Mouse (Mus musculus) brain, embryonic 14.5 days (tissue): ENCODE data around the gene Thrb. TPM values are rescaled to one million over a fixed set of nuclear protein-coding genes. Genes with fewer than 3 reads are reported as not detected.

Experiments
- DNase-seq: peaks from one replicate; pipeline ENCODE4 v3.0.0-alpha.2; 2011; ENCODE audit warnings: low read depth
- CTCF ChIP-seq: fragments of 200-500 bp; IDR thresholded peaks from 2 replicates; pipeline ENCODE4 v1.5.1; 2012; ENCODE audit warnings: inconsistent platforms, mild to moderate bottlenecking, moderate library complexity, borderline replicate concordance; ENCODE audit not compliant: insufficient read depth, insufficient read length; ENCODE audit errors: extremely low read depth
- POLR2A ChIP-seq: fragments of 200-500 bp; IDR thresholded peaks from 2 replicates; pipeline ENCODE4 v1.6.1; 2012; ENCODE audit warnings: mild to moderate bottlenecking, inconsistent platforms, borderline replicate concordance; ENCODE audit not compliant: poor library complexity, insufficient read depth, insufficient read length, severe bottlenecking; ENCODE audit errors: extremely low read depth
- polyA plus RNA-seq: library from polyadenylated mRNA; depleted of rRNA; stranded (reverse); fragments of >200 nt; gene quantifications from 2 replicates; pipeline ENCODE4 v1.2.3, GENCODE M21; 2012

The Thrb gene
- polyA plus RNA-seq, 1 experiment, result 1.0 TPM

GRCm38 (mm10) chr14:17675214-17675613, 15.2 kb downstream of the Thrb start:
- no peak for DNase-seq
- TF ChIP-seq POLR2A (no peak), CTCF (no peak)

DNA sequence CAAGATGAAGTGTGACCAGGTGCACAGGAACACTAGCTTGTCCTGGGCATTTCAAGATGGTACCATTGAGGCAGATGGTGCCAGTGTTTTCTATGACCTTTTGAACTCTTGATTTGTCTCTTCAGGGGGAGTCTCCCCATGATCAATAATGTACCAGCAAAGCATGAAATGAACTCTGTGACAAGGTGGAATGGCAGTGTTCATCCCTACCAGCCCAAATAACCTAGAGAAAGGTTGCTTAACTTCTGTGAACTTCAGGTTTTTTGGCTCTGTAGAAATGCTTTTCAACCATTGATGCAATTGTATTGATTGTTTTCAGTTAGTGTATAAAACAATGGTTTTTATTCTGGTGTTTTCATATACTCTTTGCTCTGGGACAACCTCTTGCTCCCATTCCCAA, 21.4 kb downstream of the Thrb start:
- no peak for TF ChIP-seq CTCF
- no peak for TF ChIP-seq POLR2A
- no peak for DNase-seq

DNA sequence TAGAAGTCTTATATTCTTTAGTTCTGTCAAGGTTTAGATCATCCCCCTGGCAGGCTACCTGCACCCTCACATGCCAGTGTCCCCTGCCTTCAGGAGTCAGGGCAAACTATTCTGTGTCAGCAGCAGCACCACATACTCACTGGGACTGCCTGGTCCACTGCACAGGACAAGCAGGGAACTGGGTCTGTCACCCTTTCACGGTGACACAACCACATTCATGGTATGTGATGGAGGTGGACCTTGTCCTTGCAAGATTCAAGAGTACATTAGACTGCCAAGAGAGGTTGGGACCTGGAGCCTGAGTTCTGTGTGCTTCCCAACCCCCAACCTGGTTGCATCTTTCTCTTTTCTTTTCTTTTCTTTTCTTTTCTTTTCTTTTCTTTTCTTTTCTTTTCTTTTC, 24.8 kb downstream of the Thrb start:
- DNase-seq, result no peak
- TF ChIP-seq CTCF (no peak), POLR2A (no peak)

DNA sequence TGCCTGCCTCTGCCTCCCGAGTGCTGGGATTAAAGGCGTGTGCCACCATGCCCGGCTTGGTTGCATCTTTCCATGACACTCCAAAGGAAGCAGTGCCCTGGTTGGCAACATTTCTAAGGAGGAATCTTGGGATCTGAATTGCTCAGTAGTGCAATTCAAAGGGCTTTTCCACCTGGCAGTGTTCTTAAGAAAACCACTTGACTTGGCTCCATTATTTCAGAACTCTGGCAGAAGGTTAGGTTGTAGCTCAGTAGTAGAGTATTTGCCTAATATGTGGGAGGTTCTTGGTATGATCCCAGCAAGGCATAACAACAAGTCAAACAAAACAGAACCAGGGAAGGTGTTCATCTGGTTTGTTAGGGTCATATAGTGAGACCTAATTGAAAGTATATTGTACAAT, 25.4 kb downstream of the Thrb start:
- DNase-seq, result no peak
- TF ChIP-seq CTCF (no peak), POLR2A (no peak)

DNA sequence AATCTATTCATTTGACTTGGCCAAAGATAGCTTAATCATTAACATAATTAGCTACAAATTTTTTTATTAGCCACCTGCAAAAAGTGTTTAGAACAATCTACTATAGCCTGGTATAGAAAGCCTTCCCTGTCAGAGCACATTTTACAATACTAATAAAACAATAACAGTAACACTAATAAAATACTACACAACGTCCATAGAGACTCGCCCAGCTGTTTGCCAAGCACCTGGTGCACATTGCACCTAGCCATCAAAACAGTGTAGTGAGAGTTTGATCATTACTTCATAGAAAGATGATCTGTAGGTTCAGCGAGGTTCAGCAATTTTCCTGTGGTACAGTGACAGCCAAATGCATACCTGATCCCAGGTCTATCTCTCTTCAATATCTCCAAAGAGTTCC, 26.9 kb downstream of the Thrb start:
- no peak for TF ChIP-seq CTCF
- TF ChIP-seq POLR2A, result no peak

DNA sequence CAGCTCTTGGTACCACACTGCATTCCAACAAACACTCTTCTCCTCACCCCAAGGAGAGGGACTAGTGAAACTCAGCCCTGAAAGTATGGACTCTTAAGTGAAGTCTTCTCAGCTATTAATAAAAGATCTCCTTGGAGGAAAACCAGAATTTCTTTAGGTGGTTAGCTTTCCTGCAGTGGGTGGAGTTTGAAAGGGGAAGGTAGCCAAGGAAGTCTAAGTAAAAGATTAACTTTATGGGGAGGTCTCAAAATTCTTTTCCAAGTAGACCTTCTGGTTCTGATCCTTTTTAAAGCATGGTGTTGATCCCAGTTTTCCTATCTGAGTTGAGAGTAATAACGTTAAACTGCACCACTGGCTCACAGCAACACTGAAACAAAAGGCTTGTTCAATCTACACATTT, 31.2 kb downstream of the Thrb start:
- TF ChIP-seq POLR2A (no peak), CTCF (no peak)
- DNase-seq, result no peak

More for the DNA sequence above, 26.9 kb downstream of the Thrb start:
- DNase-seq, result no peak

- no peak for DNase-seq
Measured at GRCm38 (mm10) chr14:17695526-17695925, 35.5 kb downstream of the Thrb start.

GRCm38 (mm10) chr14:17697920-17698632, 38.0 kb downstream of the Thrb start:
- TF ChIP-seq POLR2A (no peak), CTCF (no peak)
- DNase-seq, result no peak

More at GRCm38 (mm10) chr14:17695526-17695925, 35.5 kb downstream of the Thrb start:
- TF ChIP-seq POLR2A (no peak), CTCF (no peak)

GRCm38 (mm10) chr14:17700228-17700627, 40.2 kb downstream of the Thrb start:
- no peak for DNase-seq
- TF ChIP-seq POLR2A (no peak), CTCF (no peak)

DNA sequence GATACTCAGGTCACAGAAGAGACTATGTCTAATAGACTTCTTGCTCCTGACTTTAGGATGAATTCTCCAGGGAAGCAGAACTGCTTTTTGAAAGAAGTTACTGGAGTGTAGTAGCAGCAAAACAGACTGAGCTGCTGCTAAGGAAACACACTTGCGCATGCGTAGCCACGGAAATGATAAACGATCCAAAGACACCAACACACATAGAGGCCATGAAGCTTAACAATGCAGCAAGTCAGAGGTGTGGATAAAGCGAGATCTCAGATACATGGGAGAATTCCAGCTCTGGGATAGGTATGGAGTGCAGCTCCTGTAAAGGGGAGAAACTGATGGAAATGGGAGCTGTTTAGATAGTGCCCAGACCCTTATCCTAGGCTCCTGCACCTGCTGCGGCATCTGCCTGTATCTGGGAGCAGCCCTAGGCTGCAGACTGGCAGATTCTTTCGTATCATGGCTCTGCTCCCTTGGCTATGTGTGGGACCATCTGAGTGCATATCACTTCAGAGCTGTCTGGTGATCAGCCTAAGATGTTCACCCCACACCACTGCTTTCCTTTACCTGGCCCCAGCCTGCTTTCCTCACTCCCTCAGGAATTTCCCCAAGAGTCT, 53.3 kb downstream of the Thrb start:
- no peak for TF ChIP-seq POLR2A
- no peak for TF ChIP-seq CTCF

GRCm38 (mm10) chr14:17719494-17719893, 59.4 kb downstream of the Thrb start:
- DNase-seq, result no peak
- TF ChIP-seq POLR2A, result no peak
- TF ChIP-seq CTCF, result no peak

More for the DNA sequence above, 53.3 kb downstream of the Thrb start:
- DNase-seq, result no peak

DNA sequence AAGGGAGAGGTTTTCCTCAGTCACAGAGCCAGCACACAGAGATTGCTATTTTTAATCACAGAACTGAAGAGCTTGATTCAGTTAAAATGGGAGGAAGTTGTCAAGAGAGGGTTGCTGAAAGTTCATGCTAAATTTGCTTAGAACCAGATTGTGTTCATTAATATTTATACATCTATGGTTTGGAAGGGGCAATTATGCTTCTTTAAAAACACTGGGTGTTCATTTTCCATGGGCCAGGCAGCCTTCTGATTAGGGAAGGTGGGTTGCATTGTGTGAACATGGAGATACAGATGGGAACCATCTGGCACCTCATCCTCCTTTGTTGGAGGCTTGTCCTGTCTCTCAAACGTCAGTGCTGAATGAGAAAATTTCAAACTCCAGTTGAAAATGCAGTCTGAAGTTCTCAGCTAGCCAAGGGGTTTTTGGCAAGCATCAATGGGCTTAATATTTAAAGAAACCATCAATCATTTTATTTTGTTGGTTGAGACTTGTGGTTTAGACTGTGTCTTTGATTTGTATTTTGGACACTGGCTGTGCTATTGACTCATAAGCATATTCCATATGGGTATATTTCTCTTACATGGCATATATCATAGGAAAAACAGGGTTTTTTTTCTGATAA, 62.9 kb downstream of the Thrb start:
- peak; percentile 91 for DNase-seq

DNA sequence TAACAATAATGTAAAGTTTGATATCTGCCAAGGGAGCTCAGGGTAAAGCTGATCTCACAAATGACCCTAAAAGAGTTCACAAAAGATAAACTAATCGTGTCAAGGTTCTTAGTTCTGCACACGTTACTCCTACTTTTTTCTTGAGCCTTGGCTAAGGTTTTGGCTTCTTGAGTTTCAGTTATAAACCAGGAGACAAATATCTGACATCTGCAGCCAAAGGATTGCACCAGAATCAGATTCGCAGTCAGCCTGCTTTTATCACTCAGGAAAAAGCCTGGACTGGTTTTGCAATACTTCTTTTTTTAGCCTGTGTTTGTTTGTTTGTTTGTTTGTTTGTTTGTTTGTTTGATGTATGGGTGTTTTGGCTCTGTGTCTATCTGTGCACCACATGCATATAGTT, 64.5 kb downstream of the Thrb start:
- no peak for TF ChIP-seq POLR2A
- TF ChIP-seq CTCF, result no peak

More for the DNA sequence above, 62.9 kb downstream of the Thrb start:
- TF ChIP-seq CTCF (no peak), POLR2A (no peak)

More for the DNA sequence above, 64.5 kb downstream of the Thrb start:
- no peak for DNase-seq
